Mouse (Mus musculus) bone marrow macrophage, adult 2 months (primary cell): ENCODE data around the gene Tceal9. TPM values are rescaled to one million over a fixed set of nuclear protein-coding genes. Genes with fewer than 3 reads are reported as not detected.

Source experiments
- H3K27ac ChIP-seq: 2 replicates; pipeline ENCODE4 v1.5.1; 2012; ENCODE audit warnings: low read depth, low read length; ENCODE audit not compliant: insufficient read depth
- H3K4me1 ChIP-seq: 2 replicates; pipeline ENCODE4 v1.6.1; 2012; ENCODE audit warnings: low read length; ENCODE audit not compliant: control insufficient read depth, insufficient read depth
- H3K4me3 ChIP-seq: 2 replicates; pipeline ENCODE4 v1.5.1; 2012; ENCODE audit warnings: mild to moderate bottlenecking, low read length, moderate library complexity; ENCODE audit not compliant: insufficient read depth
- CTCF ChIP-seq: IDR thresholded peaks from 2 replicates; pipeline ENCODE4 v1.5.1; 2012; ENCODE audit warnings: low read depth, mild to moderate bottlenecking, low read length, moderate library complexity
- POLR2A ChIP-seq: IDR thresholded peaks from 2 replicates; pipeline ENCODE4 v1.6.1; 2012; ENCODE audit warnings: mild to moderate bottlenecking, low read depth, low read length, borderline replicate concordance
- polyA plus RNA-seq: library from polyadenylated mRNA; stranded (reverse); fragments of >200 nt; gene quantifications from 2 replicates; pipeline ENCODE4 v1.2.4, GENCODE M21; 2012; ENCODE audit not compliant: missing spikeins, insufficient read depth, insufficient read length

Tceal9 gene
- polyA plus RNA-seq, 1 experiment: 101 TPM

DNA sequence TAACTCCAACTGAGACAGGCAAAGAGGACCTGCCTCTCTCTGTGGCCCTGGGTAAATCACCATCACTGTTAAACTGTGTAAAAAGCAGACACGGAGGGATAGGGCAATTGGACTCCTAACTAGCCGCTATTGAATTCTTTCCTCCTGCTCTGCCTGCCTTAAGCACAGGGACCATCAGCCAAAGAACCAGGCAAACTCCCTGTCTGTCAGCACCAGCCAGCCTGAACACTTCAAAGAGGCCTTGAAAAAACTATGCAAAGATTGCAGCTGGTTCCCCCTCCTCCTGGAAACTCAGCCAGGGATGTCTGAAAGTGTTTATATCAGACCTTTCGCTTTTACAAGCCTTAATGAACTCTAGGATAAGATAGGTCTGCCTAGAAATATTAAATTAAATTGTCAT lies 29.7 kb downstream of the Tceal9 start:
- Histone ChIP-seq H3K27ac (no peak overlapping the region), H3K4me3 (no peak overlapping the region), H3K4me1 (peaks cover 6% of the 10 kb centered on the region; the same call in 1 of the 2 replicates)
- no peak for TF ChIP-seq POLR2A
- no peak for TF ChIP-seq CTCF

DNA sequence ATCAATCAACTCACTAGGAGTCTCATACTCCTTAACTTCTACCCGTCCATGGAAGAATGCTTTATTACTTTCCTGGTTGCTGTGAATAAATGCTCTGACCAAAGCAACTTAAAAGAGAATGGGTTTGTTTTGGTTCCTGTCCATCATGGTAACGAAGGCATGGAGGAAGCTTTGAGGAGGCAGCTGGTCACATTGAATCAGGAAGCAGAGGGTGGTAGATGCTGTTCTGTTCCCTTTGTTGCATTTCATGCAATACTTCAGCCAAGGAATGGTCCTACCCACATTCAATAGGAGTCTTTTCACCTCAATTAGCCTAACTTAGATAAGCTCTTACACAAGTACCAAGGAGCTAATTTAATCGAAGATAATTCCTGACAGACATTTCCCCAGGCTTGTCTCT lies 30.5 kb downstream of the Tceal9 start:
- Histone ChIP-seq H3K4me3 (no peak overlapping the region), H3K4me1 (peaks cover 6% of the 10 kb centered on the region; the same call in 1 of the 2 replicates), H3K27ac (no peak overlapping the region)
- TF ChIP-seq POLR2A (no peak), CTCF (no peak)

DNA sequence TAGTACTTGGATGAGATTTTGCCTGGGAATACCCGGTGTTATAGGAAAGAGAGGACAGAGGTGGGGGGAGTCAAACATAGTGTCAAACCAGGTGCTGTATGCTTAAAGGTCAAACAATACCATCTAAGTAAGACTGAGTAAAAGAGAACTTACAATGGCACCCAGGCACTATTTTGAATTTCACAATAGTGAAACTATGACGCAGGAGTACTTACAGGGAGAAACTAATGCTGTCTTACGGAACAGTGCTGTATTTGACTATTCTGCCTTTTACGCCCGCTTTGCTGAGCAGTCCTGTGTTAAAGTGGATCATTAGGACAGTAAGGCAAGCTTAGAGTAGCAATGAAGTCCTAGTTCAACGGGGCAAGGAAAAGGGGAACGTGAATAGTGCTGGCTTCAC lies 32.7 kb downstream of the Tceal9 start:
- TF ChIP-seq POLR2A: no peak
- no peak for TF ChIP-seq CTCF
- H3K27ac ChIP-seq: no peak overlapping the region
- H3K4me1 ChIP-seq: no peaks in the 10 kb centered on the region
- no peak overlapping the region for H3K4me3 ChIP-seq

DNA sequence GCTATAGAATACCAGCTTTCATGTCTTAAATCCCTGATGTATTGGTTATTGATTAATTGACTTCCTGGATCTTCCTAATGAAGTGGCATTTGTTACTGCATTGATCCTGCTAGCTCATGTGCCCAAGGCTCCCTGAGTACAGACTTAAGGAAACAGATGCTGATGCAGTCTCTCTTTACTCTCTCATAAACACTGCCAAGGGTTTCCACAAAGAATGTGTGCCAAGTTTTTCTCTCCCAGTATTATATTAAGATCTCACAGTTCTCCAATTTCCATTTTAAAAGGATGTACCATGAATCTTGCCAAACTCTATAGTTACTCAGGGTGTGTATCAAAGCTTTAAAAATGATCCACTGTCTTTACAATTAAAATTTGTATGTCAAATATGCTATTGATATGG lies 33.5 kb downstream of the Tceal9 start:
- Histone ChIP-seq H3K27ac (no peak overlapping the region), H3K4me1 (no peaks in the 10 kb centered on the region), H3K4me3 (no peak overlapping the region)
- TF ChIP-seq POLR2A (no peak), CTCF (no peak)

DNA sequence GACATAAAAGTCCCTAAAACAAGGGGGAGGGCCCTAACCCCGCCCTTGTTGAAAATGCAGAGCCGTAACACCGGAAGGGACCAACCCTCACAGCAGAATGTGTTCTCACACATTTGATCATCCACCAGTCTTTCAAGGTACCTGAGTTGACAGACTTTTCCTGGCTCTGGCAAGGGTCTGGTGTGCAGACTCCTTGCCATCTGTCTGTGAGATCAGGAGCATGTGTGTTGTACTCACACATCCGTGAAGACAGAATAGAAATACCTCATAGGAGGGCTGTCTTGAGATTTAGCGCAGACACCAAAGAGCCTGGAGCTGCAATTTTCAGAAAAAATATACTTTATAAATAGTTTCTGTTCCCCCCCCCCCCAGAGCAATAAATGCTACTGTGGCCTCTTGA lies 34.5 kb downstream of the Tceal9 start:
- TF ChIP-seq CTCF: no peak
- TF ChIP-seq POLR2A: no peak
- H3K4me3 ChIP-seq: no peak overlapping the region
- H3K4me1 ChIP-seq: no peaks in the 10 kb centered on the region
- no peak overlapping the region for H3K27ac ChIP-seq

DNA sequence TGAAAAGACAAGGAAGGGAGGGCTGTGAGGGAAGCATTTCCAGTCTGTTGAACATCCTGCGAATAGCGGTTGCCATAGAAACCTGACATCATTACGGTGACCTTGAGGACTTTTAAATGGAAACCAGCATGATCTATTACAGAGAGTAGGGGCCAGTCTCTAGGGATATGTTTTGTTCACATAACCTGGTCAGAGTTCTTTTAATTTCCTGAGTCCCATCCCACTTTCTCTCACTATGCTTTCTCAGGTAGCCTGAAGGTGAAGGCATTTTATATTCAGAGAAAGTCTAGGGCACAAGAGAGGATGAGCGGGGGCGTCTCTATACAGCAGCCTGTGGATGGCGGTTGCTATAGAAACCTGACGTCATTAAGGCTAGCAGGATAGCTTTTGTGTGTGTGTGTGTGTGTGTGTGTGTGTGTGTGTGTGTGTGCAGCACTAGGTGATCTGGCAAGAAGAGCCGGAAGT lies 46.0 kb downstream of the Tceal9 start:
- Histone ChIP-seq H3K27ac (no peak overlapping the region), H3K4me1 (no peaks in the 10 kb centered on the region), H3K4me3 (no peak overlapping the region)
- TF ChIP-seq CTCF: no peak
- TF ChIP-seq POLR2A: no peak

Other genes with a start within 250 kb of the Tceal9 start
- not detected in 2 replicates for gene Arxes1, start 211.7 kb upstream of the Tceal9 start, polyA plus RNA-seq
- not detected in 2 replicates for gene Bex2, start 176.8 kb upstream of the Tceal9 start, polyA plus RNA-seq
- not detected in 2 replicates for gene Nxf3, start 159.8 kb upstream of the Tceal9 start, polyA plus RNA-seq
- gene Bex4, start 106.1 kb upstream of the Tceal9 start, polyA plus RNA-seq: not detected in 2 replicates
- gene Tceal8, start 72.7 kb upstream of the Tceal9 start, polyA plus RNA-seq: 65.3 and 72.7 TPM in 2 replicates
- not detected in 2 replicates for gene Tceal5, start 41.2 kb upstream of the Tceal9 start, polyA plus RNA-seq
- gene Tceal7, start 30.3 kb upstream of the Tceal9 start, polyA plus RNA-seq: not detected in 2 replicates
- not detected in 2 replicates for gene Bex1, start 29.6 kb upstream of the Tceal9 start, polyA plus RNA-seq
- 49.1 and 57.3 TPM in 2 replicates for gene Bex3, start 25.2 kb downstream of the Tceal9 start, polyA plus RNA-seq